ENCODE assay signal across 11 mouse cellular contexts in genomic region chr9:91384136-91384500, GRCm38 (mm10). TPM values are rescaled to one million over a fixed set of nuclear protein-coding genes. Genes with fewer than 3 reads are reported as not detected.
DNase-seq lines count a peak whose midpoint lies in the region; ATAC-seq lines count a peak whose summit lies in the region.
"Had no signal": no experiment of that assay in that cellular context is flagged by ENCODE, and none has a peak within 500 bp of the region (broad histone marks: within the 10 kb centered on the region; RNA-seq: fewer than 3 reads in every experiment).

No protein-coding gene starts in this region.

- DNase-seq in liver, embryonic 11.5 days (ENCODE audit: low spot score), result peak; percentile 38
- peak; percentile 69 for DNase-seq in embryonic facial prominence, embryonic 10.5 days (ENCODE audit: low spot score)
- DNase-seq in adrenal gland, postnatal 36 days, result no peak
- no peak for DNase-seq in layer of hippocampus, postnatal 36 days
- DNase-seq in c-Kit-positive CD71-positive TER-119-positive erythroid progenitor cells, embryonic 14.5 days (ENCODE audit: low spot score), result no peak

- no peaks in the 10 kb centered on the region for H3K4me1 ChIP-seq in liver, embryonic 11.5 days (replicated peaks; ENCODE audit: control insufficient read depth, insufficient read depth, low read length)
- no peaks in the 10 kb centered on the region for H3K4me1 ChIP-seq in liver, embryonic 12.5 days
- peaks cover 10% of the 10 kb centered on the region for H3K4me1 ChIP-seq in embryonic facial prominence, embryonic 10.5 days
- no peaks in the 10 kb centered on the region; the same call in 1 of the 2 replicates for H3K4me1 ChIP-seq in hindbrain, embryonic 16.5 days (ENCODE audit: control insufficient read depth, insufficient read depth, low read depth, low read length)
- peaks cover 23% of the 10 kb centered on the region for H3K4me1 ChIP-seq in neural tube, embryonic 15.5 days

- H3K36me3 ChIP-seq in liver, embryonic 11.5 days (ENCODE audit: control insufficient read depth, insufficient read depth, low read length), result no peaks in the 10 kb centered on the region
- H3K36me3 ChIP-seq in liver, embryonic 12.5 days, result no peaks in the 10 kb centered on the region
- no peaks in the 10 kb centered on the region for H3K36me3 ChIP-seq in embryonic facial prominence, embryonic 10.5 days (replicated peaks)
- no peaks in the 10 kb centered on the region for H3K36me3 ChIP-seq in hindbrain, embryonic 16.5 days (ENCODE audit: control insufficient read depth, insufficient read depth, low read length)
- no peaks in the 10 kb centered on the region for H3K36me3 ChIP-seq in neural tube, embryonic 15.5 days

- 2% methylated on average over 30 of the region's 30 CpGs for WGBS in liver, embryonic 11.5 days
- 2% methylated on average over 30 of the region's 30 CpGs for WGBS in liver, embryonic 12.5 days (ENCODE audit: insufficient replicate concordance)
- under 1% methylated on average over 30 of the region's 30 CpGs for WGBS in embryonic facial prominence, embryonic 10.5 days
- 3% methylated on average over 30 of the region's 30 CpGs for WGBS in hindbrain, embryonic 16.5 days
- 1% methylated on average over 30 of the region's 30 CpGs for WGBS in neural tube, embryonic 15.5 days

- H3K9me3 ChIP-seq in liver, embryonic 11.5 days (ENCODE audit: control insufficient read depth, low read length), result no peaks in the 10 kb centered on the region
- no peaks in the 10 kb centered on the region for H3K9me3 ChIP-seq in liver, embryonic 12.5 days (replicated peaks)
- no peaks in the 10 kb centered on the region for H3K9me3 ChIP-seq in embryonic facial prominence, embryonic 10.5 days
- no peaks in the 10 kb centered on the region for H3K9me3 ChIP-seq in hindbrain, embryonic 16.5 days (ENCODE audit: control insufficient read depth, low read length)
- no peaks in the 10 kb centered on the region for H3K9me3 ChIP-seq in neural tube, embryonic 15.5 days (replicated peaks)

- no peak overlapping the region for H3K4me2 ChIP-seq in liver, embryonic 11.5 days
- no peak overlapping the region for H3K4me2 ChIP-seq in liver, embryonic 12.5 days
- H3K4me2 ChIP-seq in hindbrain, embryonic 16.5 days (ENCODE audit: low read length), result peak overlapping the region; percentile 43
- H3K4me2 ChIP-seq in neural tube, embryonic 15.5 days, result peak overlapping the region; percentile 71

- H3K9ac ChIP-seq in liver, embryonic 11.5 days (ENCODE audit: low read depth, low read length), result no peak overlapping the region
- no peak overlapping the region for H3K9ac ChIP-seq in liver, embryonic 12.5 days
- H3K9ac ChIP-seq in hindbrain, embryonic 16.5 days (ENCODE audit: low read depth, low read length), result peak overlapping the region; percentile 48
- peak overlapping the region; percentile 37 for H3K9ac ChIP-seq in neural tube, embryonic 15.5 days (replicated peaks)

- no peak overlapping the region for H3K4me3 ChIP-seq in liver, embryonic 11.5 days (ENCODE audit: low read depth, low read length)
- no peak overlapping the region for H3K4me3 ChIP-seq in liver, embryonic 12.5 days
- H3K4me3 ChIP-seq in embryonic facial prominence, embryonic 10.5 days, result peak overlapping the region; percentile 36
- peak overlapping the region; percentile 17; the same call in 1 of the 2 replicates for H3K4me3 ChIP-seq in hindbrain, embryonic 16.5 days (ENCODE audit: low read length)
- H3K4me3 ChIP-seq in neural tube, embryonic 15.5 days (replicated peaks), result peak overlapping the region; percentile 49
- H3K4me3 ChIP-seq: myocyte had no signal

- H3K27me3 ChIP-seq in liver, embryonic 11.5 days (replicated peaks; ENCODE audit: control insufficient read depth, insufficient read depth, low read length), result peaks cover 100% of the 10 kb centered on the region
- H3K27me3 ChIP-seq in liver, embryonic 12.5 days (replicated peaks), result peaks cover 97% of the 10 kb centered on the region
- H3K27me3 ChIP-seq in embryonic facial prominence, embryonic 10.5 days (replicated peaks; ENCODE audit: low read depth, poor library complexity, severe bottlenecking), result peaks cover 100% of the 10 kb centered on the region
- H3K27me3 ChIP-seq in hindbrain, embryonic 16.5 days (replicated peaks; ENCODE audit: control insufficient read depth, insufficient read depth, low read length), result peaks cover 22% of the 10 kb centered on the region
- H3K27me3 ChIP-seq in neural tube, embryonic 15.5 days (replicated peaks), result peaks cover 58% of the 10 kb centered on the region

- no peak overlapping the region for H3K27ac ChIP-seq in liver, embryonic 11.5 days (ENCODE audit: low read depth, low read length)
- H3K27ac ChIP-seq in liver, embryonic 12.5 days, result no peak overlapping the region
- H3K27ac ChIP-seq in embryonic facial prominence, embryonic 10.5 days (replicated peaks), result peak overlapping the region; percentile 57
- peak overlapping the region; percentile 93 for H3K27ac ChIP-seq in hindbrain, embryonic 16.5 days (ENCODE audit: low read depth, low read length)
- peak overlapping the region; percentile 95 for H3K27ac ChIP-seq in neural tube, embryonic 15.5 days (replicated peaks)

- 0 out of 2 replicates have a peak, but pooled peaks have one; percentile 19 for ATAC-seq in liver, embryonic 11.5 days (replicated peaks; ENCODE audit: low FRiP score)
- ATAC-seq in liver, embryonic 12.5 days, result no peak
- peak; percentile 21 for ATAC-seq in hindbrain, embryonic 16.5 days
- ATAC-seq in neural tube, embryonic 15.5 days (ENCODE audit: low FRiP score), result peak; percentile 46

RNA-seq across cellular contexts. Expression of gene Zic1, which starts 18.5 kb away (rescaled TPM):
- 0.04 and 0.06 TPM in 2 replicates for polyA plus RNA-seq in liver, embryonic 11.5 days (2014; fragmentation: Nextera tagmentation; extraction: Ambion mirVana)
- not detected in 2 replicates for polyA plus RNA-seq in liver, embryonic 12.5 days (2016; fragmentation: Nextera tagmentation; extraction: Ambion mirVana)
- polyA plus RNA-seq in embryonic facial prominence, embryonic 10.5 days (2016; fragmentation: Nextera tagmentation; extraction: Ambion mirVana), result 1.5 and 1.7 TPM in 2 replicates
- polyA plus RNA-seq in hindbrain, embryonic 16.5 days (2015; fragmentation: Nextera tagmentation; extraction: Ambion mirVana), result 11.4 and 14.6 TPM in 2 replicates
- polyA plus RNA-seq in neural tube, embryonic 15.5 days (2015; fragmentation: Nextera tagmentation; extraction: Ambion mirVana), result 9.7 and 13.2 TPM in 2 replicates
- total RNA-seq in adrenal gland, postnatal 36 days (2021), result not detected
- 10 to 100 TPM in 1 of 2 experiments, 1 to 10 TPM in 1; 9.2 to 13.7 TPM for total RNA-seq in layer of hippocampus, postnatal 36 days (2021)
- polyA plus RNA-seq: heart, postnatal 0 days; stomach, embryonic 16.5 days had no signal

RNA-seq across cellular contexts. Expression of gene Zic4, which starts 21.9 kb away (rescaled TPM):
- polyA plus RNA-seq in liver, embryonic 11.5 days (2014; fragmentation: Nextera tagmentation; extraction: Ambion mirVana), result not detected in 2 replicates
- polyA plus RNA-seq in liver, embryonic 12.5 days (2016; fragmentation: Nextera tagmentation; extraction: Ambion mirVana), result not detected in 2 replicates
- 4.0 and 5.5 TPM in 2 replicates for polyA plus RNA-seq in embryonic facial prominence, embryonic 10.5 days (2016; fragmentation: Nextera tagmentation; extraction: Ambion mirVana)
- 62.4 and 67.4 TPM in 2 replicates for polyA plus RNA-seq in hindbrain, embryonic 16.5 days (2015; fragmentation: Nextera tagmentation; extraction: Ambion mirVana)
- polyA plus RNA-seq in neural tube, embryonic 15.5 days (2015; fragmentation: Nextera tagmentation; extraction: Ambion mirVana), result 28.3 and 44.9 TPM in 2 replicates
- total RNA-seq in adrenal gland, postnatal 36 days (2021), result not detected
- 1 to 10 TPM; 2.8 to 4.4 TPM for total RNA-seq in layer of hippocampus, postnatal 36 days (2021)
- polyA plus RNA-seq: heart, postnatal 0 days; stomach, embryonic 16.5 days had no signal

Comparison
In these comparisons a context has a peak if more than half of its experiments do, and no peak if none do; other contexts are left out.
1. DNase-seq: peak in liver, embryonic 11.5 days (single experiment) and embryonic facial prominence, embryonic 10.5 days (single experiment); none in adrenal gland, postnatal 36 days (0 of 2), layer of hippocampus, postnatal 36 days (0 of 2) and c-Kit-positive CD71-positive TER-119-positive erythroid progenitor cells, embryonic 14.5 days (single experiment).
2. H3K27ac ChIP-seq: peak in embryonic facial prominence, embryonic 10.5 days (single experiment), hindbrain, embryonic 16.5 days (single experiment) and neural tube, embryonic 15.5 days (single experiment); none in liver, embryonic 11.5 days (single experiment) and liver, embryonic 12.5 days (single experiment).
3. H3K4me2 ChIP-seq: peak in hindbrain, embryonic 16.5 days (single experiment) and neural tube, embryonic 15.5 days (single experiment); none in liver, embryonic 11.5 days (single experiment) and liver, embryonic 12.5 days (single experiment).
4. H3K4me3 ChIP-seq: peak in embryonic facial prominence, embryonic 10.5 days (single experiment), hindbrain, embryonic 16.5 days (single experiment) and neural tube, embryonic 15.5 days (single experiment); none in liver, embryonic 11.5 days (single experiment) and liver, embryonic 12.5 days (single experiment).
5. H3K9ac ChIP-seq: peak in hindbrain, embryonic 16.5 days (single experiment) and neural tube, embryonic 15.5 days (single experiment); none in liver, embryonic 11.5 days (single experiment) and liver, embryonic 12.5 days (single experiment).